Mouse (Mus musculus) brown adipose tissue, adult 24 weeks (tissue): ENCODE results near the gene Wdr64. TPM values are rescaled to one million over a fixed set of nuclear protein-coding genes. Genes with fewer than 3 reads are reported as not detected.

Experiments used
- H3K27ac ChIP-seq: fragments of 200-500 bp; replicated peaks from 2 replicates; pipeline ENCODE4 v1.5.1; 2012; ENCODE audit warnings: low read depth, mild to moderate bottlenecking, low read length
- H3K4me1 ChIP-seq: fragments of 200-500 bp; 2 replicates; pipeline ENCODE4 v1.6.1; 2012; ENCODE audit warnings: low read length, mixed read lengths; ENCODE audit not compliant: control insufficient read depth, insufficient read depth, insufficient read length
- H3K4me3 ChIP-seq: fragments of 200-500 bp; 2 replicates; pipeline ENCODE4 v1.5.1; 2012; ENCODE audit warnings: low read depth, mild to moderate bottlenecking, low read length, moderate library complexity; ENCODE audit not compliant: insufficient read depth
- polyA plus RNA-seq: library from polyadenylated mRNA; stranded (reverse); fragments of >200 nt; gene quantifications from 2 replicates; pipeline ENCODE4 v1.2.4, GENCODE M21; 2012; ENCODE audit not compliant: missing spikeins, insufficient read depth, insufficient read length

The Wdr64 gene
- polyA plus RNA-seq, 1 experiment = not detected

GRCm38 (mm10) chr1:175855515-175855914 is 157.1 kb downstream of the Wdr64 start:
- Histone ChIP-seq H3K4me1 (no peaks in the 10 kb centered on the region), H3K27ac (no peak overlapping the region), H3K4me3 (no peak overlapping the region)

Other genes starting within 250 kb of the Wdr64 start
- gene Rgs7, start 206.1 kb upstream of the Wdr64 start, polyA plus RNA-seq = 47.4 and 49.8 TPM in 2 replicates
- 2.0 TPM in 1 of 2 replicates, not detected in the other for gene Kmo, start 78.2 kb upstream of the Wdr64 start, polyA plus RNA-seq
- gene Fh1, start 73.0 kb upstream of the Wdr64 start, polyA plus RNA-seq = 1,161 and 1,563 TPM in 2 replicates
- 1.7 and 1.8 TPM in 2 replicates for gene Opn3, start 5.8 kb upstream of the Wdr64 start, polyA plus RNA-seq
- 2.4 and 2.9 TPM in 2 replicates for gene Chml, start 5.7 kb upstream of the Wdr64 start, polyA plus RNA-seq
- gene Exo1, start 182.0 kb downstream of the Wdr64 start, polyA plus RNA-seq = not detected in 2 replicates
- not detected in 2 replicates for gene Gm38100, start 221.7 kb downstream of the Wdr64 start, polyA plus RNA-seq